Mouse (Mus musculus) forebrain, embryonic 14.5 days (tissue): ENCODE measurements around the gene St7. TPM values are rescaled to one million over a fixed set of nuclear protein-coding genes. Genes with fewer than 3 reads are reported as not detected.

Experiments
- ATAC-seq: fragments of 200-750 bp; cut with Nextera tagmentation; 2 replicates; pipeline ENCODE4 v1.8.0; 2017; ENCODE audit warnings: mild to moderate bottlenecking, moderate library complexity
- DNase-seq: peaks from one replicate; pipeline ENCODE4 v3.0.0-alpha.2; 2015; ENCODE audit warnings: low spot score
- H3K27ac ChIP-seq: fragments of 300-500 bp; sonication (generic); 2 replicates; pipeline ENCODE4 v1.5.1; 2014; ENCODE audit warnings: low read depth, mild to moderate bottlenecking, control low read depth, low read length, moderate library complexity
- H3K27me3 ChIP-seq: fragments of 300-500 bp; sonication (generic); replicated peaks from 2 replicates; pipeline ENCODE4 v1.6.1; 2014; ENCODE audit warnings: low read length, control low read depth, mixed read lengths; ENCODE audit not compliant: control insufficient read depth, insufficient read depth
- H3K36me3 ChIP-seq: fragments of 300-500 bp; sonication (generic); 2 replicates; pipeline ENCODE4 v1.6.1; 2014; ENCODE audit warnings: low read length, control low read depth; ENCODE audit not compliant: control insufficient read depth, insufficient read depth
- H3K4me1 ChIP-seq: fragments of 300-500 bp; sonication (generic); 2 replicates; pipeline ENCODE4 v1.6.1; 2014; ENCODE audit warnings: antibody characterized with exemption, low read length, control low read depth; ENCODE audit not compliant: control insufficient read depth, insufficient read depth
- H3K4me2 ChIP-seq: fragments of 300-500 bp; sonication (generic); 2 replicates; pipeline ENCODE4 v1.6.1; 2014; ENCODE audit warnings: mild to moderate bottlenecking, control low read depth, low read length
- H3K4me3 ChIP-seq: fragments of 300-500 bp; sonication (generic); 2 replicates; pipeline ENCODE4 v1.5.1; 2014; ENCODE audit warnings: low read depth, low read length, control low read depth
- H3K9ac ChIP-seq: fragments of 300-500 bp; sonication (generic); 2 replicates; pipeline ENCODE4 v1.6.1; 2014; ENCODE audit warnings: mild to moderate bottlenecking, low read length, control low read depth, moderate library complexity
- H3K9me3 ChIP-seq: fragments of 300-500 bp; sonication (generic); replicated peaks from 2 replicates; pipeline ENCODE4 v1.6.1; 2016; ENCODE audit warnings: low read length, control low read depth, mixed read lengths; ENCODE audit not compliant: control insufficient read depth
- WGBS: fragments of 180-500 bp; shearing (Covaris S2); extraction: QIAGEN DNeasy Blood & Tissue Kit; methylation state at CpG from one replicate; pipeline ENCODE4 v1.1.7; 2014; 5-methylcytosine and 5-hydroxymethylcytosine counted together
- polyA plus RNA-seq: library from polyadenylated mRNA; unstranded; fragments of >200 nt; fragmentation: Nextera tagmentation; extraction: Ambion mirVana; gene quantifications from 2 replicates; pipeline ENCODE4 v1.2.1, GENCODE M21; 2014

The St7 gene
- polyA plus RNA-seq, 1 experiment from 2014 or later, result 55.2 TPM

DNA sequence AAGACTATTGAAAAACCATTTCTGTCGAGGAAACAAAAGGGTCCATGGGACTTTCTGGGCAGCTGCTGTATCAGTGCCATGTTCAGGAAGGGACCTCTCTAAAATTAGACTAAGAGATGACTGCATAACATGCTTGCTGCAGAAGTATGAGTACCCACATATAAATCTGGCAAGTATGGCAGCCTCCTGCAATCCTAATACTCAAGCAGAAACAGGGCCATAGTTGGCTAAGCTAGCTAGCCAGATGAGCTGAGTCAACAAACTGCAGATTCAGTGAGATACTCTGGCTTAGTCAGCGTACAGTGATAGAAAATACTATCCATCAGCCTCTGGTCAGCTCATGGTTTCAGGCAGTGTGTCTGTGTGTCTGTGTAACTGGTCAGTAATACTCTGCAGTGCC lies 22.9 kb upstream of the St7 start:
- no peaks in the 10 kb centered on the region for H3K27me3 ChIP-seq
- H3K4me1 ChIP-seq, result no peaks in the 10 kb centered on the region
- 73% methylated on average over 2 of the region's 2 CpGs for WGBS
- H3K9me3 ChIP-seq, result no peaks in the 10 kb centered on the region
- H3K27ac ChIP-seq, result no peak overlapping the region
- ATAC-seq (no peak), DNase-seq (no peak)
- peaks cover 33% of the 10 kb centered on the region for H3K36me3 ChIP-seq
- no peak overlapping the region for H3K4me3 ChIP-seq
- no peak overlapping the region for H3K9ac ChIP-seq
- no peak overlapping the region for H3K4me2 ChIP-seq

DNA sequence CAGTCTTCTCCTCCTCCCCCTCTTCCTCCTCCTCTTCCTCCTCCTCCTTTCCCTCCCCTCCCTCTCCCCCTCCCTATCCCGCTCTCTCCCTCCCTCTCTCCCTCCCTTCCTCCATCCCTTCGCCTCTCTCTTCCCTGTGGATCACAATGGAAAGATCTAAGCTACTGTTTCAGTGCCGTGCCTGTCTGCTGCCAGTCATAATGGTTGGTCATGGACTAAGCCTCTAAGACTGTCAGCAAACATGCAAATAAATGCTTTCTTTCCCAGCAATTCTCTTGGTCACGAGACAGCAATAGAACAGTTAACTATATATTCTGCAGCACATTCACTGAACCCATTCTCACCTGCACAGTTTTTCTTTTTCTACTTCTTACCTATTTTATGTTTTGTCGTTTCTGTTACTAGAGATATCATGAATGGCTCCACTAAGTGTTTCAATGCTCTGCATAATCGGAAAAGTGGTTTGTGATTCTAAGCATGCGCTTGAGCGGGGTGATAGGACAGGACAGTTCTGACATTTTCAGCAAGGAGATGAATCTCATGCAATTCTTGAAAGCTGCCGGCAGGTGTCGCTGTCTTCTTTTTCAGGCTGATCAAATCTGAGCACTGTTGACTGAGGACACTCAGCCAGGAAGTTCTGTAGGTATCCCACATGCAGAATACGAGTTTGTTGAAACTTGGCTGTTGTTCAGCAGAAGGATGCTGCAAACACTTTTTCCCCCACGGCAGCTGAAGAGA lies 17.5 kb upstream of the St7 start:
- H3K9ac ChIP-seq, result no peak overlapping the region
- 21% methylated on average over 12 of the region's 12 CpGs for WGBS
- no peaks in the 10 kb centered on the region for H3K36me3 ChIP-seq
- no peak overlapping the region for H3K4me3 ChIP-seq
- H3K27me3 ChIP-seq, result no peaks in the 10 kb centered on the region
- DNase-seq, result peak; percentile 84
- no peak overlapping the region for H3K4me2 ChIP-seq
- no peaks in the 10 kb centered on the region for H3K4me1 ChIP-seq
- ATAC-seq, result peak; percentile 85
- no peaks in the 10 kb centered on the region for H3K9me3 ChIP-seq
- no peak overlapping the region for H3K27ac ChIP-seq

GRCm38 (mm10) chr6:17677008-17677407 lies 15.7 kb upstream of the St7 start:
- H3K4me2 ChIP-seq, result no peak overlapping the region
- DNase-seq, result no peak
- H3K36me3 ChIP-seq, result no peaks in the 10 kb centered on the region
- 92% methylated on average over 2 of the region's 2 CpGs for WGBS
- no peak overlapping the region for H3K4me3 ChIP-seq
- H3K9ac ChIP-seq, result no peak overlapping the region
- H3K27ac ChIP-seq, result no peak overlapping the region
- no peaks in the 10 kb centered on the region for H3K4me1 ChIP-seq
- ATAC-seq, result no peak
- no peaks in the 10 kb centered on the region for H3K9me3 ChIP-seq
- H3K27me3 ChIP-seq, result no peaks in the 10 kb centered on the region

DNA sequence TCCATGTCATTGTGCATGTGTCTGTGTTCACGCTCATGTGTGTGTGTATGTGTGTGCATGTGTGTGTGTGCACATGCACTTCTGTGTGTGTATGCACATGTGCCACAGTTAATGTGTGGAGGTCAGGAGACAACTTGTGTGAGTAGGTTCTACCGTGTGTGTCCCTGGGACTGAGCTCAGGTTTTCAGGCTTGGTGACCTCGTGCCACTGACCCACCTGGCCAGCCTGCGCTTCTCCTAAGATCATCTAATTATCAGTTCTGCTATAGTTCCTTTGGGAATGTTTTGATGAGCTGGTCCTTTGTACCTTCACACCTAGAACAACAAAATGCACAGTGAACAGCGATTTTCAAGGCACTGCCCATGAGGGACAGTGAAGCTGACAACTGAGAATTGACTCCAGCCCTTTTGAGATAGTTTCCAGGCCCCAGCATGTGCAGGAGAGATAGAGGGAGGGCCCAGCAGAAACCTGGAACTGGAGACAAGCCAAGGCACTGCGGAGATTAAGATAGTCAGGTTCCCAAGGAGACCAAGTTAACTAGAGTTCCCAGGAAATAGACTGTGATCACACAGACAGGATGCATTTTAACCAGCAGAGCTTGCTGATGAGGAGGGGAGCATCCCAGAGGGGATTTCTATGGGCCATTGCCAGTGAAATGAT lies 12.3 kb upstream of the St7 start:
- H3K4me3 ChIP-seq, result no peak overlapping the region
- H3K27me3 ChIP-seq, result no peaks in the 10 kb centered on the region
- 82% methylated on average over 6 of the region's 6 CpGs for WGBS
- H3K4me1 ChIP-seq, result no peaks in the 10 kb centered on the region
- DNase-seq, result no peak
- H3K36me3 ChIP-seq, result no peaks in the 10 kb centered on the region
- H3K9ac ChIP-seq, result no peak overlapping the region
- no peak overlapping the region for H3K27ac ChIP-seq
- H3K9me3 ChIP-seq, result no peaks in the 10 kb centered on the region
- no peak for ATAC-seq
- H3K4me2 ChIP-seq, result no peak overlapping the region

DNA sequence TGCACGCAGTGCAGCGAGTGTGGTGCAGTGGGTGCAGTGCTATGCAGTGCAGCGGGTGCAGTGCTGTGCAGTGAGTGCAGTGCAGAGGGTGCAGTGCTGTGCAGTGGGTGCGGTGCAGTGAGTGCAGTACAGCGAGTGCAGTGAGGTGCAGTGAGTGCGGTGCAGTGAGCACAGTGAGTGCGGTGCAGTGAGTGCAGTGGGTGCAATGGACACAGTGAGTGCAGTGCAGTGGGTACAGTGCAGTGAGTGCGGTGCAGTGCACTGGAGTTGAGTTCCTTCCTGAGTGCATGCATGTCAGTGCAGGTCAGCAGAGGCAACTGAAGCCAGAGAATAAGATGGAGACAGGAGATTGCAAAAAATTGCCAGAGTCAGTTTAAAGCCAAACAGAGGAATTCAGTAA lies 10.9 kb upstream of the St7 start:
- Histone ChIP-seq H3K36me3 (no peaks in the 10 kb centered on the region), H3K9me3 (no peaks in the 10 kb centered on the region), H3K27ac (no peak overlapping the region), H3K4me1 (no peaks in the 10 kb centered on the region), H3K4me2 (no peak overlapping the region), H3K9ac (no peak overlapping the region), H3K27me3 (no peaks in the 10 kb centered on the region), H3K4me3 (no peak overlapping the region)
- DNase-seq (no peak), ATAC-seq (no peak)
- WGBS, result 98% methylated on average over 8 of the region's 8 CpGs

DNA sequence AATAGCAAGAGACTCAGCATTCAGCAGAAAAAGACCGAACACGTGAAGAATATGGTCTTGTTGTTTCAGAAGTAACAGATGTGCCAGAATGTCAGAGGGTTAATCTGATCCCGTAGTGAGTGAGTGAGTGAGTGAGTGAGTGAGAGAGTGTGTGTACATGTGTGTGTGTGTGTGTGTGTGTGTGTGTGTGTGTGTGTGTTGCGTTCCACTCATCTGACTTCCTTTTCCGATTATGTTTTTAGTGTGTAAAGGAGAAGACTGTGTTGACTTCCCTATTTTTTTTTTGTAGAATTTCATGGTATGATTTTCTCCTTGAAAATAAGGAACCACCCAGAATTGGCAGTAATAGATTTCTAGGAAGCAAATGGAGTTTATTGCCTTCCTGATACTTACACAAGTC lies 4.1 kb upstream of the St7 start:
- ATAC-seq (no peak), DNase-seq (no peak)
- WGBS, result 92% methylated on average over 5 of the region's 5 CpGs
- Histone ChIP-seq H3K4me1 (no peaks in the 10 kb centered on the region), H3K4me3 (no peak overlapping the region), H3K9ac (no peak overlapping the region), H3K27ac (no peak overlapping the region), H3K9me3 (no peaks in the 10 kb centered on the region), H3K36me3 (no peaks in the 10 kb centered on the region), H3K27me3 (no peaks in the 10 kb centered on the region), H3K4me2 (no peak overlapping the region)

GRCm38 (mm10) chr6:17693726-17694549 lies 1.2 kb downstream of the St7 start:
- Histone ChIP-seq H3K27me3 (no peaks in the 10 kb centered on the region), H3K4me3 (peak overlapping the region; percentile 72), H3K4me2 (peak overlapping the region; percentile 76), H3K36me3 (no peaks in the 10 kb centered on the region), H3K9me3 (no peaks in the 10 kb centered on the region), H3K27ac (peak overlapping the region; percentile 76), H3K4me1 (0 out of 2 replicates have a peak, but pooled peaks cover 7% of the 10 kb centered on the region), H3K9ac (peak overlapping the region; percentile 80)
- 1% methylated on average over 81 of the region's 97 CpGs for WGBS
- ATAC-seq (peak; percentile 83), DNase-seq (peak; percentile 64)

DNA sequence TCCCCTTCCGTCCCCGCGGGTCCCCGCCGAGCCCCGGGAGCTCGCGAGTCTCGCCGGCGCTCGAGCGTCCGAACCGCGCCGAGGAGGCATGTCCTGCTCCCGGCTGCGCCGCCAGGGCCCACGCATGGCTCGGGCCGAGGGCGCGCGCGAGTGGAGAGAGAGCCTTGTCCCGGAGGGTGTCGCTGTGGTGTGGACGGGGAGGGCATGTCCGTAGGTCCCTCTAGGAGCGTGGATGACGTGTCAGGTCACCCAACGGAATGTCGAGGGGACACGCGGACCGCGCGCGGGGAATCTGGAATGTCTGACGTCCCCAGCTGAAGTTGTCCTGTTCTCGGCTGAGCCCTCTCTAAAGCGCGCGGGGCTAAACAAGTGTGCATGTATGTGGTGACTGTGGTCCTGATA lies 1.8 kb downstream of the St7 start:
- ATAC-seq, result peak; percentile 79
- Histone ChIP-seq H3K9me3 (no peaks in the 10 kb centered on the region), H3K4me3 (peak overlapping the region; percentile 72), H3K4me1 (0 out of 2 replicates have a peak, but pooled peaks cover 7% of the 10 kb centered on the region), H3K27ac (peak overlapping the region; percentile 76), H3K27me3 (no peaks in the 10 kb centered on the region), H3K36me3 (no peaks in the 10 kb centered on the region), H3K4me2 (peak overlapping the region; percentile 76), H3K9ac (peak overlapping the region; percentile 80)
- WGBS, result under 1% methylated on average over 37 of the region's 46 CpGs
- DNase-seq, result peak; percentile 52
